Mouse (Mus musculus): ENCODE data around the gene Iqcj.

DNA sequence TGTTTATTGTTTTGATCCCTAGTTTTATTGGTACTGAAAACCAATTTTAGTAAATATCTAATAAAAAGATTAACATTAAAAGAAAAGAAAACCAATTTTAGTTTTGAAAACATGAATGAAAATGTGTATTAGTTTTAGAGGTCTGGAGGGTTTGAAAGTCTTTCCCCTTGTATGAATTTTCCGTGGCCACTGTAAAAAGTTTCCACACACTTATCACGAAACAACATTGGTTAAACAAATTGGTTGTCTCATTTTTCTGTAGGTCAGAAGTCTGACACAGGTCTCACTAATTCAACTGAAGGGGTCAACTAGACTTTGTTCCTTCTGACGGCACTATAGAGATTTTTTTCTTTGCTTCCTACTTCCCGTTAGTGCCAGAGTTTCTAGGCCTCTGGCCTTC, 14.8 kb upstream of the Iqcj start:
- TF ChIP-seq POLR2A (IDR thresholded peaks at IDR 0.05; ENCODE audit: low read depth, low read length) (no peak), CTCF (IDR thresholded peaks at IDR 0.05; ENCODE audit: extremely low read depth, insufficient read length, insufficient replicate concordance, low read depth, low read length) (no peak)
